Mouse (Mus musculus) fat pad, adult 2 months (tissue): Measurements from ENCODE around the gene Hist1h2bm.
"Not testable (repeated sequence)": the region's sequence is repeated elsewhere in the genome, so short reads cannot be mapped to it uniquely, and the experiment has no call there.

Source experiments
- DNase-seq: peaks from one replicate; pipeline ENCODE4 v3.0.0-alpha.2; 2011; ENCODE audit warnings: low read depth, low spot score; ENCODE audit errors: extremely low read depth

The Hist1h2bm gene

GRCm38 (mm10) chr13:21727948-21728572 is 6.2 kb downstream of the Hist1h2bm start:
- no peak for DNase-seq

- DNase-seq = no peak
These were observed 7.7 kb downstream of the Hist1h2bm start for GRCm38 (mm10) chr13:21729544-21729943.

GRCm38 (mm10) chr13:21733466-21733865 is 11.6 kb downstream of the Hist1h2bm start:
- no peak for DNase-seq

GRCm38 (mm10) chr13:21734010-21734905 is 12.4 kb downstream of the Hist1h2bm start:
- no peak for DNase-seq

DNA sequence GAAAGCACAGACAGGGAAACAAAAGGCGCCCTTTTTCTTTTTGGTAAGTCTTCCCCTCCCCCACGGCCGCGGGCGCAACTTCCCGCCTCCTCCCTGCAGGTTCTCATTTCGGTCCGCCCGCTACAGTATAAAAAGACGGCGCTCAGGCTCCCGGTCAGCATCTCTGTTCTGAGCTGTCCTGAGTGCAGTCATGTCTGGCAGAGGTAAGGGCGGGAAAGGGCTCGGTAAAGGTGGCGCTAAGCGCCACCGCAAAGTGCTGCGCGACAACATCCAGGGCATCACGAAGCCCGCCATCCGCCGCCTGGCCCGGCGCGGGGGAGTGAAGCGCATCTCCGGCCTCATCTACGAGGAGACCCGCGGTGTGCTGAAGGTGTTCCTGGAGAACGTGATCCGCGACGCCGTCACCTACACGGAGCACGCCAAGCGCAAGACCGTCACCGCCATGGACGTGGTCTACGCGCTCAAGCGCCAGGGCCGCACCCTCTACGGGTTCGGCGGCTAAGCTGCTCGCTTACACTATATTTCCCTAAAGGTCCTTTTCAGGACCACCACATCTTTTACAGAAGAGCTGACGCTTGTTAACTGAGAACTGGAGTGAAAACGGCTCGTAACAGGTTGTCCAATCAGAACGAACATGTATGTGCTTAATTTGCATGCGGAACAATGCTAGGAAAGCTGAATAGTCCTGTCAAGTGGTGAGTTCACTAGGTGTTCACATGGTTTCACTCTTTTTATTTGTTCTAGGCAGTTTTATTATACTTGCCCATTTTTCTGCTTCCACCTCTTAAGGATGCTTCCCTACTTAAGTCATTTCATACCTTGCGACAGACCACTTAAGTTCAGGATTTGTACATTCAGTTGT is 13.3 kb downstream of the Hist1h2bm start, which contains the start of gene Hist1h4j:
Gene Hist1h4j, plus strand, starts transcription at position 159 of the 862 bp plus-strand sequence.
- not testable (repeated sequence) for DNase-seq

DNA sequence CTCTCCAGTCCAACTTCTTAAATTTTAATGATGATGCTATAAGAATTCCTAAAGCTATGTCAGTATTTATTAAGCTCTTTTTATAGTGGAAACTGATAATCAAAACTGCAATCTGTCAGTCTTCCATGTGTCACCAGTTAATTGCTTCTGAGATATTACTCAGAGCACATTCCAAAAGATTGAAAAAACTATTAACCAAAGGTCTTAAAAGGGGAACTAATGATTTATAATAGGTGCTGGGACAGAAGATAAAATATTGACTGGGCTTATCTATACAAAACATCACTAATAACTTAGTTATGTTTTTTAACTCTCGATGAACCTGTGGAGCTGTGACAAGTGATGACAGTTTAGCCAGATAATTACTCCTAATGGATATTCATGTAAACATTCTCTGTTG is 23.2 kb downstream of the Hist1h2bm start:
- DNase-seq = no peak

DNA sequence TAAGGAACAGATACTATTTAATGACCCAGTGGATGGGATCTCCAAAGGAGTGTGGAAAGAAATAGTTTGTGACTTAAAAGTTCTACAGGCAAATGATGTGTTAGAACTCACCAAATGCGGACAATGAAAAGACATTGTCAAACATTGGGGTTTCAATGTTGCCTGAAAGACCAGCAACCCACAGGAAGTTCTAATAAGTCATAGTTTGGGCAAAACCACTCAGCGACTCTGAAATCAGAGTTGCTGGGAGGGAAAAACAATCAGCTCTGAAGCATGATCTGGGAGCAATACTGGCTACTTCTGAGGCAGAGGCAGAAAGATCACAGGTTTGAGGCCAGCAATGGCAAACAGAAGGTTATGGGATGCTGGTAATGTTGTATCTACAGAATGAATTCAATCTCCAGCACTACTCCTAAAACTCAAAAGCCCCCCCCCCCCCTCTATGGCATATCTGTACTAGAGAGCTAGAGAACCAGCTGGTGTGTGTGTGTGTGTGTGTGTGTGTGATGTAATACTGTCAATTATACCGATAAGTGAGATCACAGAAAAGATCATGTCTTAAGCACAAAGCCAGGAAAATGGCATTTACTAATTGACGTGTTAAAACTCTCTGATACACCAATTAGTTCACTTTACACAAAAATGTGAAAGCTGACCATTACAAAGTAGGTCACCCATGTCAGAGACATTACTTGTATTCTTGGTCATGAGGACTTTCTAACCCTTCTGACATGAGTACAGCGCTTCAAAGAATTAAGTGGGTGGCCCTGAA is 27.7 kb downstream of the Hist1h2bm start:
- DNase-seq = no peak

- not testable (repeated sequence) for DNase-seq
These were observed 28.5 kb downstream of the Hist1h2bm start, which contains the start of gene Hist1h4k for GRCm38 (mm10) chr13:21750159-21751017. TSS of gene Hist1h4k (minus strand) at chr13:21750505.

- no peak for DNase-seq
These were observed 29.6 kb downstream of the Hist1h2bm start for GRCm38 (mm10) chr13:21751417-21751816.

DNA sequence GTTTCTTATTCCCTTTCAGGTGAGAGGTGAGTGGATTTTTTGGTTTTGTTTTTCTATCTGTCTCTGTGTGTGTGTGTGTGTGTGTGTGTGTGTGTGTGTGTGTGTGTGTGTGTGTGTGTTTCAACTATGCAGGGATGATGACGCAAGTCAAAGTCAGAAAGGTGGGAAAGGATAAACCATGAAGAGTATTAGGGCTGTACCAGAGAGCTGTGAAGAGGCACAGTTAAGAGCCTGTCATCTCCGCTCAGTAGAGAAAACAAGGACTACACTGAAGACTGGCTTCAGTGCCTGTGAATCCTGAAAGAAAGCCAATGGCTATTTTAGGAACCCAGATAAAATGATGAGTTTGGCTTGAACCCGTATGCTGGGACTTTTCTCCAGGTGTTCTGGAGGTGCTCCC is 30.0 kb downstream of the Hist1h2bm start:
- no peak for DNase-seq

DNA sequence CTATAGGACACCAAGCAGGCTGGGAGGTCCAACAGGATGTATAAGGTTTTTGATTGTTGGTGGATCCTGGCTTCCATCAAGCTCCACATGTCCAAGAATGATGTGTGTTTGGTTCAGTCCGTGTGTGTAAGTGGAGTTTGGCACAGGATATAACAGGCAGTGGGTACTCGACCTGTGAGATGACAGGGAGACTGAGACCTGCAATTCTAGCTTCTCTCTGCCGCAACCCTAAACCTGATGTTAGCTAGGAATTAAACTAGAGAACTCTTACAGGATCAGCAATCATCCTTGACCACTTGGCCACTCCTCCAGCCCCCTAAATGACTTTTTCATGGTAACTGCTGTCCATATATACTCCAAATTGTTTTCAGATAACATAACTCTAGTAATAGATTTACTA is 30.5 kb downstream of the Hist1h2bm start:
- no peak for DNase-seq

- no peak for DNase-seq
These were observed 31.2 kb downstream of the Hist1h2bm start for GRCm38 (mm10) chr13:21753051-21753523.

DNA sequence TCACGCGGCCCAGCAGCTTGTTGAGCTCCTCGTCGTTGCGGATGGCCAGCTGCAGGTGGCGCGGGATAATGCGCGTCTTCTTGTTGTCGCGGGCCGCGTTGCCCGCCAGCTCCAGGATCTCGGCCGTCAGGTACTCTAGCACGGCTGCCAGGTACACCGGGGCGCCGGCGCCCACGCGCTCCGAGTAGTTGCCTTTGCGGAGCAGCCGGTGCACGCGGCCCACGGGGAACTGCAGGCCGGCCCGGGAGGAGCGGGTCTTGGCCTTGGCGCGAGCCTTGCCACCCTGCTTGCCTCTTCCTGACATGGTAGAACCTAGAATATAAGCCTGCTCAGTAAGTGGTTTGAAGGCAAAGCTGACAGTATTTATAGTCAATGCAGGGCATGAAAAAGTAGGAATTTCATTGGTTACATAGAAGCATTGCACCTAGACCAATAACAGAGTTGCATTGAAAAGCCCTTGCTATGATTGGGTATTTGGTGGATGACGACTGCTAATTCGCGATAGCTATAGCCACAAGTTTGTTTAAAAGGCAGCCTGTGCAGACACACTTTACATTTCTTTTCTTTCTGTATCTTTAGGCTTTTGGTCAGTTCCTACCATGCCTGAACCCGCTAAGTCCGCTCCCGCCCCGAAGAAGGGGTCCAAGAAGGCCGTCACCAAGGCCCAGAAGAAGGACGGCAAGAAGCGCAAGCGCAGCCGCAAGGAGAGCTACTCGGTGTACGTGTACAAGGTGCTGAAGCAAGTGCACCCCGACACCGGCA is 31.9 kb downstream of the Hist1h2bm start, which contains the start of the genes Hist1h2ak and Hist1h2bn:
Gene Hist1h2ak, minus strand, starts transcription at position 304 of the 762 bp plus-strand sequence.
Gene Hist1h2bn, plus strand, starts transcription at position 600 of the 762 bp plus-strand sequence.
- DNase-seq = peak; percentile 91

DNA sequence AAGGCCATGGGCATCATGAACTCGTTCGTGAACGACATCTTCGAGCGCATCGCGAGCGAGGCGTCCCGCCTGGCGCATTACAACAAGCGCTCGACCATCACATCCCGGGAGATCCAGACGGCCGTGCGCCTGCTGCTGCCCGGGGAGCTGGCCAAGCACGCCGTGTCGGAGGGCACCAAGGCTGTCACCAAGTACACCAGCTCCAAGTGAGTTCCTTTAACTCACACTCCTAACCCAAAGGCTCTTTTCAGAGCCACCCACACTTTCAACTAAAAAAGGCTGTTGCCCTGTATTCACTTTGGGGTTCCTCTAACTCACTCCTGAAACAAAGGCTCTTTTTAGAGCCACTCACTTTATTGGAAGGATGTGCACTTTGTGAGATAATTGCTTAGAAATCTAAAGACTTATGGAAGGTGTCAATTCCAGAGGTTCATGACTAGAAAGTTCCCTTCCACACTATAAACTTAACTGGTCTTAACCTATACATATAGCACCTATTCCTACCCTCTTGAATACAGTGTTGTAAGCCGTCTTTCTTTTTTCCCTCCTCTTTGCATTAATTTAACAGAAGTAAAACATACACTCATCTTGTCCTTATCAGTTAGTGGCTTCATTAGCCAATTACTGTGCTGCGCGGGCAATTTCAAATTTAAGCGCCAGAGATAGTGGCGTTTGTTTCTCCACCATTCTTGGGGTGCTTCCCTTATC is 32.6 kb downstream of the Hist1h2bm start:
- DNase-seq = not testable (repeated sequence)

DNA sequence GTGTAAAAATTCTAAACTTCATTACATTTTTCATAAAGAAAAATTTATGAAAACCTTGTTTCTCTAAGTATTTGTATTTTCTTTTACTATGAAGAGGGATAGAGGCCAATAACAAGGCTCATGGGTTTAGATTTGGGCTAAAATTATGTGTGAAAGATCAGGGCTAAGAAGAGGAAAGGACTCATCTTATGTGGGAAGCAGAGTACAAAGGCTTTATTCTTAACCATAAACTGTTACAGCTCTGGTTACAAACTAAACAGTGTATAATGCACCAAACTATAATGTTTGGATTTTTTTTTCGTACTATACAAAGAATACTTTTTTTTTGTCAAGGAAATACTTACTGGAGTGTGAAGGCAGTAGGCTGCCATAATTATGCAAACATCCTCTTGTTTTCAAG is 33.9 kb downstream of the Hist1h2bm start:
- DNase-seq = no peak
